ENCODE assay signal across 8 mouse cellular contexts in the genomic region with DNA sequence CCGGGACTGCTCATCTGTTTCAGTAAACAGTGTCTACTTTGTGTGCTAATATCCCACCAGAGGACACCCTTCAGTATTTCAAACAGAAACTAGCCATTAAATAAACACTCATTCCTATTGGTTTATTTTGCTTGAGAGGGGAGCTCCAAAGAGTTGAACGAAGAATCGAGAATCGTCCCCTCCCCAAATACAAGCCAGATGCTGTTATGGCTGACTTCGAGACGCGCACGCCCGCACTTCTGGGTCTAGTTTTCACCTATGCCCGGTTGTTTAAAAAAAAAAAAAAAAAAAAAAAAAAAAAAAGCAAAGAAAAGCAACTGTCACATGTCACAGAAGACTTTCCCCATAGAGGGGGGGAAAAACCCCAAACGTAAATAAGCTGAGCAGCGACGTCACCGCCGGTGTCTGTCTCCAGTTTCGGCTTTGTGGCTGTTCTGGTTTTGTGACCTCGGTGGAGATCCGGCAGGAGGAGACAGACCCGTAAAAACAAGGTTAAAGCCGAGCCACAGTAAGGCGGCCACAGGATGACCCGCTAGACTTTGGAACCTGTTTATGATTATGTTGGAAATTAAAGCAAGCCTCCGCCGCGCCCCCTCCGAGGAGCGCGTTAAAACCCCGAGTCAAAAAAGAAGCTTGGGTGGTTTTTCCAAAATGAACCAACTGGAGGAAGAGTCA. TPM values are rescaled to one million over a fixed set of nuclear protein-coding genes. Genes with fewer than 3 reads are reported as not detected.
DNase-seq lines count a peak whose midpoint lies in the region; ATAC-seq lines count a peak whose summit lies in the region.

No protein-coding gene starts in this region.

- under 1% methylated on average over 29 of the region's 29 CpGs for WGBS in heart, embryonic 15.5 days

- H3K27me3 ChIP-seq in heart, embryonic 15.5 days, result no peaks in the 10 kb centered on the region
- H3K27me3 ChIP-seq in megakaryocyte, embryonic 14.5 days (replicated peaks), result peaks cover 53% of the 10 kb centered on the region

- H3K4me1 ChIP-seq in heart, embryonic 15.5 days (replicated peaks), result peaks cover 6% of the 10 kb centered on the region
- peaks cover 52% of the 10 kb centered on the region for H3K4me1 ChIP-seq in megakaryocyte, embryonic 14.5 days

- H3K36me3 ChIP-seq in heart, embryonic 15.5 days, result no peaks in the 10 kb centered on the region
- no peaks in the 10 kb centered on the region for H3K36me3 ChIP-seq in megakaryocyte, embryonic 14.5 days (replicated peaks; ENCODE audit: low read length)

- no peaks in the 10 kb centered on the region for H3K9me3 ChIP-seq in heart, embryonic 15.5 days (replicated peaks)
- H3K9me3 ChIP-seq in megakaryocyte, embryonic 14.5 days, result no peaks in the 10 kb centered on the region

- no peak for ATAC-seq in heart, embryonic 15.5 days (replicated peaks; ENCODE audit: insufficient number of reproducible peaks, insufficient read depth, low FRiP score, low read depth)

- H3K27ac ChIP-seq in heart, embryonic 15.5 days, result peak overlapping the region; percentile 96

- H3K4me2 ChIP-seq in heart, embryonic 15.5 days, result peak overlapping the region; percentile 98

- H3K4me3 ChIP-seq in heart, embryonic 15.5 days, result peak overlapping the region; percentile 83
- peak overlapping the region; percentile 96 for H3K4me3 ChIP-seq in megakaryocyte, embryonic 14.5 days (replicated peaks)

- peak; percentile 74 for DNase-seq in urinary bladder, postnatal 14 days (ENCODE audit: low spot score)
- DNase-seq in urinary bladder, postnatal 10 days (ENCODE audit: low spot score), result no peak
- peak; percentile 76 for DNase-seq in embryo, embryonic 10.5 days (ENCODE audit: low spot score)
- peak; percentile 63 for DNase-seq in kidney, postnatal 10 days
- peak; percentile 88 to 89 for DNase-seq in spleen, postnatal 36 days (ENCODE audit: low spot score in 2 of 2)
- DNase-seq in Muller cell, postnatal 12 days (ENCODE audit: inconsistent ontology term), result no peak

- H3K9ac ChIP-seq in heart, embryonic 15.5 days, result peak overlapping the region; percentile 85

RNA-seq across cellular contexts. Expression of a gene that starts 1.2 kb away (rescaled TPM):
- 19.6 and 28.1 TPM in 2 replicates for polyA plus RNA-seq in heart, embryonic 15.5 days (2015; fragmentation: Nextera tagmentation; extraction: Ambion mirVana)
- 1.7 and 4.9 TPM in 2 replicates for polyA plus RNA-seq in megakaryocyte, embryonic 14.5 days (2012; ENCODE audit: insufficient read depth, low replicate concordance)

Comparison
In these comparisons a context has a peak if more than half of its experiments do, and no peak if none do; other contexts are left out.
1. DNase-seq: peak in urinary bladder, postnatal 14 days (single experiment), embryo, embryonic 10.5 days (single experiment), kidney, postnatal 10 days (single experiment) and spleen, postnatal 36 days (2 of 2); none in urinary bladder, postnatal 10 days (single experiment) and Muller cell, postnatal 12 days (single experiment).